Mouse (Mus musculus) E14TG2a.4 (cell line): ENCODE results near the gene Tnr.
A peak's percentile ranks its signal among the peaks of the same experiment; 100 is the strongest.

Experiments
- H3K27me3 ChIP-seq: 2 replicates; pipeline ENCODE4 v1.6.1; 2014; ENCODE audit warnings: low read length, control low read depth; ENCODE audit not compliant: insufficient read depth
- H3K36me3 ChIP-seq: 2 replicates; pipeline ENCODE4 v1.6.1; 2014; ENCODE audit warnings: low read length, control low read depth; ENCODE audit not compliant: insufficient read depth
- H3K4me1 ChIP-seq: replicated peaks from 2 replicates; pipeline ENCODE4 v1.6.1; 2014; ENCODE audit warnings: low read depth, low read length, control low read depth
- H3K4me3 ChIP-seq: replicated peaks from 2 replicates; pipeline ENCODE4 v1.5.1; 2014; ENCODE audit warnings: mild to moderate bottlenecking, low read length
- H3K9me3 ChIP-seq: 2 replicates; pipeline ENCODE4 v1.6.1; 2014; ENCODE audit warnings: low read length, control low read depth
- CTCF ChIP-seq: conservative IDR thresholded peaks from 2 replicates; pipeline ENCODE4 v1.5.1; 2014; ENCODE audit warnings: low read length
- NANOG ChIP-seq: IDR thresholded peaks from 2 replicates; pipeline ENCODE4 v1.6.1; 2014; ENCODE audit warnings: borderline replicate concordance, low read length, mixed read lengths
- POU5F1 ChIP-seq: IDR thresholded peaks from 2 replicates; pipeline ENCODE4 v1.6.1; 2014; ENCODE audit warnings: low read length, borderline replicate concordance

Gene Tnr

GRCm38 (mm10) chr1:159773671-159774070, 250.1 kb downstream of the Tnr start:
- TF ChIP-seq NANOG = no peak
- no peak for TF ChIP-seq CTCF
- no peak for TF ChIP-seq POU5F1
- Histone ChIP-seq H3K27me3 (no peaks in the 10 kb centered on the region), H3K9me3 (no peaks in the 10 kb centered on the region), H3K4me1 (no peaks in the 10 kb centered on the region), H3K36me3 (no peaks in the 10 kb centered on the region), H3K4me3 (no peak overlapping the region)

GRCm38 (mm10) chr1:159775168-159775567, 251.6 kb downstream of the Tnr start:
- TF ChIP-seq NANOG (no peak), CTCF (no peak), POU5F1 (no peak)
- Histone ChIP-seq H3K4me3 (no peak overlapping the region), H3K36me3 (no peaks in the 10 kb centered on the region), H3K4me1 (no peaks in the 10 kb centered on the region), H3K9me3 (no peaks in the 10 kb centered on the region), H3K27me3 (no peaks in the 10 kb centered on the region)

GRCm38 (mm10) chr1:159777107-159777506, 253.5 kb downstream of the Tnr start:
- no peak for TF ChIP-seq POU5F1
- no peak for TF ChIP-seq CTCF
- TF ChIP-seq NANOG = no peak
- H3K9me3 ChIP-seq = peaks cover 10% of the 10 kb centered on the region
- no peaks in the 10 kb centered on the region for H3K27me3 ChIP-seq
- H3K4me1 ChIP-seq = no peaks in the 10 kb centered on the region
- no peaks in the 10 kb centered on the region for H3K36me3 ChIP-seq
- no peak overlapping the region for H3K4me3 ChIP-seq

- peaks cover 12% of the 10 kb centered on the region for H3K9me3 ChIP-seq
- TF ChIP-seq CTCF = no peak
- TF ChIP-seq POU5F1 = no peak
- TF ChIP-seq NANOG = no peak
- H3K4me3 ChIP-seq = no peak overlapping the region
- H3K36me3 ChIP-seq = no peaks in the 10 kb centered on the region
- no peaks in the 10 kb centered on the region for H3K27me3 ChIP-seq
- H3K4me1 ChIP-seq = no peaks in the 10 kb centered on the region
These were observed 255.9 kb downstream of the Tnr start for GRCm38 (mm10) chr1:159779424-159779823.

- no peaks in the 10 kb centered on the region for H3K4me1 ChIP-seq
- H3K27me3 ChIP-seq = no peaks in the 10 kb centered on the region
- no peaks in the 10 kb centered on the region for H3K36me3 ChIP-seq
- no peak for TF ChIP-seq POU5F1
- TF ChIP-seq CTCF = peak; percentile 88
- no peak for TF ChIP-seq NANOG
- peaks cover 12% of the 10 kb centered on the region for H3K9me3 ChIP-seq
- no peak overlapping the region for H3K4me3 ChIP-seq
These were observed 260.3 kb downstream of the Tnr start for GRCm38 (mm10) chr1:159783842-159784241.

- Histone ChIP-seq H3K4me1 (no peaks in the 10 kb centered on the region), H3K9me3 (no peaks in the 10 kb centered on the region), H3K27me3 (no peaks in the 10 kb centered on the region), H3K36me3 (no peaks in the 10 kb centered on the region), H3K4me3 (no peak overlapping the region)
- TF ChIP-seq NANOG (no peak), CTCF (no peak), POU5F1 (no peak)
These were observed 264.7 kb downstream of the Tnr start for GRCm38 (mm10) chr1:159788312-159788711.

GRCm38 (mm10) chr1:159792546-159792945, 269.0 kb downstream of the Tnr start:
- Histone ChIP-seq H3K4me3 (no peak overlapping the region), H3K4me1 (no peaks in the 10 kb centered on the region), H3K36me3 (no peaks in the 10 kb centered on the region), H3K9me3 (no peaks in the 10 kb centered on the region), H3K27me3 (no peaks in the 10 kb centered on the region)
- no peak for TF ChIP-seq CTCF
- TF ChIP-seq POU5F1 = no peak
- no peak for TF ChIP-seq NANOG

GRCm38 (mm10) chr1:159796021-159796420, 272.5 kb downstream of the Tnr start:
- Histone ChIP-seq H3K4me3 (no peak overlapping the region), H3K9me3 (no peaks in the 10 kb centered on the region), H3K36me3 (no peaks in the 10 kb centered on the region), H3K27me3 (no peaks in the 10 kb centered on the region), H3K4me1 (no peaks in the 10 kb centered on the region)
- TF ChIP-seq CTCF (no peak), POU5F1 (no peak), NANOG (no peak)

- no peak for TF ChIP-seq CTCF
- TF ChIP-seq POU5F1 = no peak
- no peak for TF ChIP-seq NANOG
- H3K36me3 ChIP-seq = no peaks in the 10 kb centered on the region
- no peaks in the 10 kb centered on the region for H3K4me1 ChIP-seq
- no peaks in the 10 kb centered on the region; the same call in 1 of the 2 replicates for H3K9me3 ChIP-seq
- no peaks in the 10 kb centered on the region for H3K27me3 ChIP-seq
- H3K4me3 ChIP-seq = no peak overlapping the region
These were observed 276.8 kb downstream of the Tnr start for GRCm38 (mm10) chr1:159800366-159800765.

- H3K4me3 ChIP-seq = no peak overlapping the region
- TF ChIP-seq CTCF = no peak
- TF ChIP-seq NANOG = no peak
- TF ChIP-seq POU5F1 = no peak
- H3K9me3 ChIP-seq = peaks cover 9% of the 10 kb centered on the region
- no peaks in the 10 kb centered on the region for H3K4me1 ChIP-seq
- H3K36me3 ChIP-seq = no peaks in the 10 kb centered on the region
- no peaks in the 10 kb centered on the region for H3K27me3 ChIP-seq
These were observed 278.2 kb downstream of the Tnr start for GRCm38 (mm10) chr1:159801753-159802152.
